Mouse (Mus musculus): ENCODE data around the gene 1700125H20Rik.

The 1700125H20Rik gene

DNA sequence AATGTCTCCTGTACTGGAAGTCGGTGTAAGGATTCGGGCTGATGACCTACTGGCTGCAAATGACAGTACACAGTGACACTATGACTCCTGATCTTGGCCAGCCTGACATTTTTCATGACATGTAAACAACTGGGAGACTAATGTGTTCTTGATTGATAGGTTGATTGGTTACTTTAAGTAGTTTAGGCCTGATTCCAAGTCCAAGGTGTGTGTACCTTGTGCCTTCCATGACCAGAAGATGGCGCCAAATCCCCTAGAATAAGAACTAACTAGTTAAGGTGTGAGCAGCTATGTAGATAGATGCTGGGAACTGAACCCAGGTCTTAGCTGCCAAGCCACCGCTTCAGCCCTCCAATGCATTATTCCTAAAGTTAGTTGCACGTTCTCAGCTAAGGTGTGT lies 13.9 kb downstream of the 1700125H20Rik start:
- DNase-seq (ENCODE audit: low spot score), result peak; percentile 81

GRCm38 (mm10) chr11:85184839-85185238 lies 14.6 kb downstream of the 1700125H20Rik start:
- no peak for DNase-seq (ENCODE audit: low spot score)

DNA sequence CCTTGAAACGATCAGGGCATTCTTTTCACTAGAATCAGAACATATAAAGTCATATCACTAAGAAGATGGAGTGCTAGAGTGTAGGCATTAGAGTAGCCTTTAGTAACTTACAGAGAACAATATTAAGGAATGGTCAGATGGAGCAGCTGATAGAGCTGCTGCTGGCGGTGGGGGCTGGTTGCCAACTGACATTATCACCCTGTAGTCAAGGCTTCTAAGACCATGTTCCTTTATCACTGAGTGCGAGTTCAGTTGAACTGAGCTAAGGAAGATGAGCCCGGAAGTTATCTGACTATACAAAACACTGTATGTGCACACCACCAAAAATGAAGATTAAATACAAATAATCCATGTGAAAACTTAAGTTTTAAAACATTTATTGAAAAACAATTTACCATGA lies 18.9 kb downstream of the 1700125H20Rik start:
- no peak for DNase-seq (ENCODE audit: low spot score)

DNA sequence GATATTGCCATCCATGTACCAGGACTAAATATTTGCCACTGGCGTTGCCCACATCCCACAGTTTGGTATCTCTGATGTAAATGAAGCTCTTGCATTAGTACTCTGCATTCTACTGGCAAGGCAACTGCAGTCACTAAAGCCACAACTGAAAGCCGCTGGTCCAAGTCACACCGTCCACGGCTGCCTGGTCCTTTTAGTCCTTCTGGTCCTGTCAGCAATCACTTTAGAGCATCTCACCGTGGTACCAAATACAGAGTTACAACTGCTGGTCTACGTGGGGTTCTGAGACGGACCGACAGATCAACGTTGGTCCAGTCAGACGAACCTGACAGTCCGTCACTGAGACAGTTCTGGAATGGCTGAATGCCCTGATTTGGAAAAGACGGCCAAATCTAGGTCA lies 20.5 kb downstream of the 1700125H20Rik start:
- no peak for DNase-seq (ENCODE audit: low spot score)

- no peak for DNase-seq (ENCODE audit: low spot score)
These were observed 24.0 kb downstream of the 1700125H20Rik start for GRCm38 (mm10) chr11:85194206-85194605.

GRCm38 (mm10) chr11:85196046-85196445 lies 25.8 kb downstream of the 1700125H20Rik start:
- DNase-seq (ENCODE audit: low spot score), result no peak

DNA sequence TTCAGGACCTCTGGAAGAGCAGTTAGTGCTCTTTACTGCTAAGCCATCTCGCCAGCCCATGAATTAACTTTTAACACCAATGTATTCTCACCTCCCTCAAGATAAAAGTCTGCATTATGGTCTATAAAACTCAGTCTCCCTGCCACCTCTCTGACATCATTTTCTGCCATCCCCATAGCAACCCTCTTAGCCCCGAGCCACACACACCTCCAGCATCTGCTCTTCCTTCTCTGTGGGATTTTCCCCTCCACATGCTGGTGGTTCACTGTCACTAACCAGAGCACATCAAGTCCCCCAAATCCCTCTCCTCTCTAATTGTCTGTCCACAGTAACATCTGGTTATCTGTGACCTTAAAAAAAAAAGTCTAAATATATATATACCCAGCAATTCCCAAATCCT lies 28.7 kb downstream of the 1700125H20Rik start:
- DNase-seq (ENCODE audit: low spot score), result no peak

- DNase-seq (ENCODE audit: low spot score), result no peak
These were observed 36.0 kb downstream of the 1700125H20Rik start for GRCm38 (mm10) chr11:85206231-85206630.

GRCm38 (mm10) chr11:85211151-85211550 lies 40.9 kb downstream of the 1700125H20Rik start:
- no peak for DNase-seq (ENCODE audit: low spot score)

DNA sequence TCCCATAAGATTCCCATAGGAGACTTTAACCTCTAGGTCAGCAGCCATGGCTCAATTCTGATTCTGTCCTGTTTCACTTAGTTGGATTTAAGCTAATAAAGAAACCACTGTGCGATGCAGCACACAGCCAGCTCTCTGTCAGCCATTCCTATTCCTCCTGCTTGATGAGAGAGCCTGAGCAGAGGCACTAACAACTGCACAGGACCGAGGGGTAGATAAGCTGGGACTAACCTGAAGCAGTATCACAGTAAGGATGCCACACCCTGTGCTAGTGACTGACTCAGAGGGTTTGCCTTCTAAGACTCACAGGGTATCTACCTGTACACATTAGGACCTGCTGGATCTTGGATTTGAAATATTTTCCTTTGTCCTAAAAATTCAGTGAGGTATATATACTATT lies 43.0 kb downstream of the 1700125H20Rik start:
- DNase-seq (ENCODE audit: low spot score), result no peak

- no peak for DNase-seq (ENCODE audit: low spot score)
These were observed 44.5 kb downstream of the 1700125H20Rik start for GRCm38 (mm10) chr11:85214679-85215078.

- no peak for DNase-seq (ENCODE audit: low spot score)
These were observed 48.8 kb downstream of the 1700125H20Rik start for GRCm38 (mm10) chr11:85219014-85219413.

GRCm38 (mm10) chr11:85222561-85222960 lies 52.4 kb downstream of the 1700125H20Rik start:
- DNase-seq (ENCODE audit: low spot score), result no peak

DNA sequence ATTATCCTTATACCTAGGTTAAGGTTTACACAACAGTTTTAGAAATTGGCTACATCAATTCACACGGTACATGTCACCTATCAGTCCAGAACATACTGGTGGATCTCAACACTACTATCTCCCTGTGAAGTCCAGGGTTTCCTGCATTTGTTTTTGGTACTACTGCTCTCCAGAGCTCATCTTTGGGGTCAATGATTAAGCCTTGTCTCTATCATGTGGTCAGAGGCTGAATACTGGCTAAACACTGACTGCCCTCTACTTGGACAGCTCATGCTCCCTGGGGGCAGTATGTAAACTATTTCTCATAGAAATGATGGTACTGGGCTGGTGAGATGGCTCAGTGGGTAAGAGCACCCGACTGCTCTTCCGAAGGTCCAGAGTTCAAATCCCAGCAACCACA lies 53.0 kb downstream of the 1700125H20Rik start:
- DNase-seq (ENCODE audit: low spot score), result no peak

All from embryo, embryonic 10 days (tissue).